Mouse (Mus musculus): ENCODE data around the gene Clta. TPM values are rescaled to one million over a fixed set of nuclear protein-coding genes. Genes with fewer than 3 reads are reported as not detected.

The Clta gene
- total and polyA plus RNA-seq, 3 experiments = 451 to 589 TPM; not detected in 1

DNA sequence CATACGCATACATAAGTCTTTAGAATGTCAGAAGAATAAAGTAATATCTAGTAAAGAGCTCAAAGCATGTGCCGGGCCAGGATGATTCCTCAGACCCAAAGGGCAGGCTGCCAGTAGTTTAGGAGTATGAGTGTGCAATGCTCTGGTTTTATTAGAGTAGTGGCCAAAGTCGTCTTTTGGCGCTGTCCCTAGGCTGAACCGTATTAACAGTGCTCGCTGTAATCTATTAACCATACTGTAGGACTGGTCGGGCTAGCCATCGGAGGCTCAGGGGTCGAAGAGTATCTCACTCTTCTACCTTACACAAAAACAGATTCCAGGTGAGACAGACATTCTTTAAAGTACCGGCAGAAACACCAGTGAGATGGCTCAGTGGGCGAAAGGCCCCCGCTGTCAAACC is 12.5 kb downstream of the Clta start:
- peaks cover 17 to 25% of the 10 kb centered on the region in 2 experiments for H3K36me3 ChIP-seq (ENCODE audit: control insufficient read depth in 1 of 2, insufficient read depth in 2 of 2, low read length in 2 of 2)
- no peak for DNase-seq (ENCODE audit: low read depth, low spot score)
- no peak overlapping the region for H3K4me3 ChIP-seq (ENCODE audit: control insufficient read depth in 1 of 2, insufficient read depth in 1 of 2, low read depth in 2 of 2, low read length in 2 of 2)

DNA sequence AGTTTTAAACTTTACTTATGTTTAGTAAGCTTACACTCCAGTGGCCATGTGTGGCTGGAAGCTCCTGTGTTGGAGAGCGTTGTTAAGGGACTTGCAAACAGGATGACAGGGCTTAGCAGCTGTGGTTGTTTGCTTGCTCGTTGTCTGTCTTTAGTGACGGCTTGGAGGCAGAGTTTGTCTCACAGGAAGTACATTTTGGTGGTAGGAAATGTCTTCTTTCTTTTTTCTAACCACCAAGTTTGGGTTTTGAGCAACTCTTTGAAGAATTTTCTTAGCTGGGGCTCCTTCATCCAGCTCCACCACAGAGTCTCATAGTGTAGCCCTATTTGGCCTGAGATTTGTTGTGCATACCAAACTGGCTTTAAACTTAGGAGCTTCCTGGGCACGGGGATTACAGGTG is 18.1 kb downstream of the Clta start:
- Histone ChIP-seq H3K79me2 (ENCODE audit: control insufficient read depth, insufficient read depth, low read length, poor library complexity) (peaks cover 39% of the 10 kb centered on the region), H3K9me3 (replicated peaks; ENCODE audit: insufficient read depth, low read length) (no peaks in the 10 kb centered on the region), H3K4me1 (ENCODE audit: control insufficient read depth in 1 of 2, insufficient read depth in 2 of 2, low read length in 2 of 2) (no peaks in the 10 kb centered on the region), H3K36me3 (ENCODE audit: control insufficient read depth in 1 of 2, insufficient read depth in 2 of 2, low read length in 2 of 2) (peaks cover 0 to 38% of the 10 kb centered on the region in 2 experiments; a peak in 2 of 4 replicates), H3K9ac (ENCODE audit: control insufficient read depth, low read depth, low read length, poor library complexity, severe bottlenecking) (no peak overlapping the region), H3K27me3 (ENCODE audit: control insufficient read depth in 1 of 2, insufficient read depth in 2 of 2, low read length in 2 of 2) (no peaks in the 10 kb centered on the region), H3K4me3 (ENCODE audit: control insufficient read depth in 1 of 2, insufficient read depth in 1 of 2, low read depth in 2 of 2, low read length in 2 of 2) (no peak overlapping the region), H3K27ac (ENCODE audit: control insufficient read depth, low read depth, low read length) (no peak overlapping the region)
- TF ChIP-seq TBP (IDR thresholded peaks at IDR 0.05; ENCODE audit: low read depth, low read length) (no peak), MYC (IDR thresholded peaks at IDR 0.05; ENCODE audit: low read depth, low read length) (no peak), EP300 (IDR thresholded peaks at IDR 0.05; ENCODE audit: low read depth in 1 of 2, low read length in 2 of 2) (no peak), RAD21 (IDR thresholded peaks at IDR 0.05; ENCODE audit: low read depth, low read length) (no peak), CHD1 (IDR thresholded peaks at IDR 0.05; ENCODE audit: low read depth, low read length) (no peak), POLR2A (IDR thresholded peaks at IDR 0.05; ENCODE audit: control insufficient read depth in 1 of 2, insufficient read depth in 1 of 2, low read depth in 1 of 2, low read length in 2 of 2, poor library complexity in 1 of 2) (no peak), ZKSCAN1 (IDR thresholded peaks at IDR 0.05; ENCODE audit: low read depth, low read length) (no peak), MYB (IDR thresholded peaks at IDR 0.05; ENCODE audit: low read depth, low read length) (no peak), MAX (IDR thresholded peaks at IDR 0.05; ENCODE audit: low read length) (no peak), ELF1 (IDR thresholded peaks at IDR 0.05; ENCODE audit: low read depth, low read length) (no peak), HCFC1 (IDR thresholded peaks at IDR 0.05; ENCODE audit: low read depth, low read length) (no peak), E2F4 (IDR thresholded peaks at IDR 0.05; ENCODE audit: borderline replicate concordance, low read depth, low read length) (no peak), NRF1 (IDR thresholded peaks at IDR 0.05; ENCODE audit: insufficient read depth, low read depth, low read length, poor library complexity, severe bottlenecking) (no peak), CHD2 (IDR thresholded peaks at IDR 0.05; ENCODE audit: low read length) (no peak), POLR2AphosphoS5 (IDR thresholded peaks at IDR 0.05; ENCODE audit: borderline replicate concordance, low read depth, low read length) (no peak), CTCF (IDR thresholded peaks at IDR 0.05 in 2 of 3, conservative IDR thresholded peaks at IDR 0.05 in 1 of 3; ENCODE audit: control insufficient read depth in 1 of 3, insufficient read depth in 1 of 3, low read depth in 2 of 3, low read length in 3 of 3, poor library complexity in 1 of 3, severe bottlenecking in 1 of 3) (no peak), SIN3A (IDR thresholded peaks at IDR 0.05; ENCODE audit: low read length) (no peak), USF2 (IDR thresholded peaks at IDR 0.05; ENCODE audit: borderline replicate concordance in 1 of 2, insufficient read depth in 1 of 2, low read depth in 1 of 2, low read length in 2 of 2) (no peak), UBTF (IDR thresholded peaks at IDR 0.05; ENCODE audit: borderline replicate concordance, insufficient read depth, low read depth, low read length) (no peak), MXI1 (IDR thresholded peaks at IDR 0.05; ENCODE audit: low read depth, low read length) (no peak)
- DNase-seq (ENCODE audit: low read depth, low spot score) = no peak

More for the DNA sequence above, 12.5 kb downstream of the Clta start:
- Histone ChIP-seq H3K9ac (ENCODE audit: control insufficient read depth, low read depth, low read length, poor library complexity, severe bottlenecking) (no peak overlapping the region), H3K79me2 (ENCODE audit: control insufficient read depth, insufficient read depth, low read length, poor library complexity) (peaks cover 83% of the 10 kb centered on the region), H3K4me1 (ENCODE audit: control insufficient read depth in 1 of 2, insufficient read depth in 2 of 2, low read length in 2 of 2) (peaks cover 2 to 20% of the 10 kb centered on the region in 2 experiments; a peak in 3 of 4 replicates), H3K27ac (ENCODE audit: control insufficient read depth, low read depth, low read length) (no peak overlapping the region), H3K27me3 (ENCODE audit: control insufficient read depth in 1 of 2, insufficient read depth in 2 of 2, low read length in 2 of 2) (no peaks in the 10 kb centered on the region), H3K9me3 (replicated peaks; ENCODE audit: insufficient read depth, low read length) (no peaks in the 10 kb centered on the region)
- no peak for TF ChIP-seq UBTF (IDR thresholded peaks at IDR 0.05; ENCODE audit: borderline replicate concordance, insufficient read depth, low read depth, low read length)
- no peak for TF ChIP-seq ZMIZ1 (IDR thresholded peaks at IDR 0.05; ENCODE audit: low read depth, low read length)
- TF ChIP-seq SIN3A (IDR thresholded peaks at IDR 0.05; ENCODE audit: low read length) = no peak
- TF ChIP-seq ZC3H11A (IDR thresholded peaks at IDR 0.05; ENCODE audit: low read depth, low read length) = no peak
- no peak for TF ChIP-seq E2F4 (IDR thresholded peaks at IDR 0.05; ENCODE audit: borderline replicate concordance, low read depth, low read length)
- TF ChIP-seq MEF2A (IDR thresholded peaks at IDR 0.05; ENCODE audit: extremely low read depth, insufficient replicate concordance, low read depth, low read length, poor library complexity, severe bottlenecking) = no peak
- no peak for TF ChIP-seq CHD1 (IDR thresholded peaks at IDR 0.05; ENCODE audit: low read depth, low read length)
- TF ChIP-seq ELF1 (IDR thresholded peaks at IDR 0.05; ENCODE audit: low read depth, low read length) = no peak
- TF ChIP-seq MAFK (IDR thresholded peaks at IDR 0.05; ENCODE audit: borderline replicate concordance, low read depth, low read length) = no peak
- TF ChIP-seq MAX (IDR thresholded peaks at IDR 0.05; ENCODE audit: low read length) = no peak
- TF ChIP-seq USF2 (IDR thresholded peaks at IDR 0.05; ENCODE audit: borderline replicate concordance in 1 of 2, insufficient read depth in 1 of 2, low read depth in 1 of 2, low read length in 2 of 2) = no peak
- no peak for TF ChIP-seq MAZ (IDR thresholded peaks at IDR 0.05; ENCODE audit: low read depth, low read length)
- no peak for TF ChIP-seq TCF12 (IDR thresholded peaks at IDR 0.05; ENCODE audit: low read depth, low read length)
- no peak for TF ChIP-seq NELFE (IDR thresholded peaks at IDR 0.05; ENCODE audit: low read depth, low read length)
- TF ChIP-seq POLR2A (IDR thresholded peaks at IDR 0.05; ENCODE audit: control insufficient read depth in 1 of 2, insufficient read depth in 1 of 2, low read depth in 1 of 2, low read length in 2 of 2, poor library complexity in 1 of 2) = no peak
- no peak for TF ChIP-seq MXI1 (IDR thresholded peaks at IDR 0.05; ENCODE audit: low read depth, low read length)
- no peak for TF ChIP-seq BHLHE40 (IDR thresholded peaks at IDR 0.05; ENCODE audit: borderline replicate concordance, low read depth, low read length)
- TF ChIP-seq CHD2 (IDR thresholded peaks at IDR 0.05; ENCODE audit: low read length) = no peak
- TF ChIP-seq USF1 (IDR thresholded peaks at IDR 0.05; ENCODE audit: low read depth, low read length) = no peak
- no peak for TF ChIP-seq TAL1 (IDR thresholded peaks at IDR 0.05; ENCODE audit: low read length)
